Mouse (Mus musculus): Measurements from ENCODE around the gene Nrxn2. TPM values are rescaled to one million over a fixed set of nuclear protein-coding genes. Genes with fewer than 3 reads are reported as not detected.

Nrxn2 gene
- polyA plus RNA-seq, 1 experiment: 0.39 TPM

DNA sequence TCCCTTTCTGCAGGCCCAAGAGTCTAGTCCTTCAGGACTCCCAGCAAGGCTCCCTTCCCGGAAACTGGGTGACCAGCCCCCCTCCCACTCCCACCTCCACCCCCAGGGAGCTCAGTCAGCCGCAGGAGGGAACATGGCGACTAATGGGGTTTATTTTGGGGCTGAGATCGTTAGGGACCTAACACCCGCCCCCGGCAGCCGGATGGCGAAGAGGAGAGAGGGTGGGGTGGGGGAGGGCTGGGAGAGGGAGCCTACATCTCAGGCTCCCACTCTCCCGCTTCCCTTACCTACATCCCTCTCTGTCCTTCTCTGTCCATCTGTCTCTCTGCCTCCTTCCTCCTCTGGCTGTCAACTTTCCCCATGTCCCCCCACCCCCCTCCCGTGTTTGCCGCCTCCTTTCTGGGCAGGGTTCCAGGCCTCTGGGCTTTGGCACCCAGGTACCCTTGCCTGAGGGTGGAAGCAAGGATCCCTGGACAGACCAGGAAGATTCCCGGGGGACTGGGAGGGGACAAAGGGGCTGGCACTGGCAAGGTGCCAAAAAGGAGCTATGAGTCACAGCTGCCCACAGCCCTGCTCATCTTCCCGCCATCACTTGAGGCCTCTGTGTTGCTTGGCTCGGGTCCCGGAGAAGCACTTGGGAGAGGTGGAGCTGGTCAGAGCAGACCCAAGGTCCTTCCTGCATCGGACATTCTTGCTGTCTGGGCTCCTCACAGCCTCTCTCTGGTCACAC is 85.6 kb downstream of the Nrxn2 start:
- Histone ChIP-seq H3K4me1 (ENCODE audit: control insufficient read depth, insufficient read depth, low read length) (no peaks in the 10 kb centered on the region), H3K4me3 (ENCODE audit: insufficient read depth, low read length) (no peak overlapping the region), H3K27ac (ENCODE audit: insufficient read depth, low read length) (no peak overlapping the region)
- TF ChIP-seq POLR2A (IDR thresholded peaks at IDR 0.05; ENCODE audit: low read depth, low read length): no peak
- no peak for TF ChIP-seq CTCF (IDR thresholded peaks at IDR 0.05; ENCODE audit: borderline replicate concordance, insufficient read depth, low read length)

- no peaks in the 10 kb centered on the region for H3K4me1 ChIP-seq (ENCODE audit: control insufficient read depth, insufficient read depth, low read length)
- no peak overlapping the region for H3K4me3 ChIP-seq (ENCODE audit: insufficient read depth, low read length)
- H3K27ac ChIP-seq (ENCODE audit: insufficient read depth, low read length): no peak overlapping the region
- no peak for TF ChIP-seq CTCF (IDR thresholded peaks at IDR 0.05; ENCODE audit: borderline replicate concordance, insufficient read depth, low read length)
- no peak for TF ChIP-seq POLR2A (IDR thresholded peaks at IDR 0.05; ENCODE audit: low read depth, low read length)
Observed at GRCm38 (mm10) chr19:6504656-6505045, 86.1 kb downstream of the Nrxn2 start.

GRCm38 (mm10) chr19:6507393-6507792 is 88.9 kb downstream of the Nrxn2 start:
- TF ChIP-seq CTCF (IDR thresholded peaks at IDR 0.05; ENCODE audit: borderline replicate concordance, insufficient read depth, low read length) (no peak), POLR2A (IDR thresholded peaks at IDR 0.05; ENCODE audit: low read depth, low read length) (no peak)
- Histone ChIP-seq H3K4me1 (ENCODE audit: control insufficient read depth, insufficient read depth, low read length) (no peaks in the 10 kb centered on the region), H3K27ac (ENCODE audit: insufficient read depth, low read length) (no peak overlapping the region), H3K4me3 (ENCODE audit: insufficient read depth, low read length) (no peak overlapping the region)

DNA sequence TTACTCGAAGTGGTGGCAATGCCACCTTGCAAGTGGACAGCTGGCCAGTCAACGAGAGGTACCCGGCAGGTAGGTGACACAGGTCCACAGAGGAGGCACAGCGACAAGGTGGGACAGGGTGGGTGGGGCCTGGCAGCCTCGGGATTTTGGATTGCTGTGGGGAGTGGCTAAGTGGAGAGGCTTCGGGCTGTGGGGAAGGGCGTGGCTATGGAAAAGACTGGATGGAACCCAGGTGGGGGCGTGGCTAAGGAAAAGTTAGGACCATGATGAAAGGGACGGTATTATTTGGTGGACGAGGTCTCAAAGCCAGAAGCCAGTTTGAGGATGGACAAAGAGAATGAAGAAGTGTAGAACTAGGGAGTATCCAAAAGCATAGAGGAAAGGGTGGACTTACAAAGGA is 91.3 kb downstream of the Nrxn2 start:
- no peak for TF ChIP-seq POLR2A (IDR thresholded peaks at IDR 0.05; ENCODE audit: low read depth, low read length)
- no peak for TF ChIP-seq CTCF (IDR thresholded peaks at IDR 0.05; ENCODE audit: borderline replicate concordance, insufficient read depth, low read length)
- Histone ChIP-seq H3K27ac (ENCODE audit: insufficient read depth, low read length) (no peak overlapping the region), H3K4me1 (ENCODE audit: control insufficient read depth, insufficient read depth, low read length) (no peaks in the 10 kb centered on the region), H3K4me3 (ENCODE audit: insufficient read depth, low read length) (no peak overlapping the region)

DNA sequence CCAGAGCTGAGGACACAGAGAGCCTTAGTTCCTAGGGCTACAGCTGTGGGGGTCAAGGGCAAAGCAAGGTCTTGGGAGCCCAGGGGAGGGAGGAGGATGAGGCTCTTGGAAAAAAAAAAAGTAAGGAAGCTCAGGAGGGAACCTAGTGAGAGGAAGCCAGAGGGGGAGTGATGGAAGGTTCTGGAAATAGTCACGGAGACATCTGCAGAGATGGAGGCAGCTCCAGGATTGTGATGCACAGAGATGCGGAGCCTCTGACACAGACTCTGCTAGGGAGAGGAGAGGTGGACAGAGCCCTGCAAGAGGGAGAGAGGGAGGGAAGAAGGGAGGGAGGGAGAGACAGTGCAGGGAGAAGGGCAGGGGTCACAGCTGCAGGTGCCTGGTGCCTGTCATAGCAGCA is 92.0 kb downstream of the Nrxn2 start:
- Histone ChIP-seq H3K4me3 (ENCODE audit: insufficient read depth, low read length) (no peak overlapping the region), H3K27ac (ENCODE audit: insufficient read depth, low read length) (no peak overlapping the region), H3K4me1 (ENCODE audit: control insufficient read depth, insufficient read depth, low read length) (no peaks in the 10 kb centered on the region)
- TF ChIP-seq CTCF (IDR thresholded peaks at IDR 0.05; ENCODE audit: borderline replicate concordance, insufficient read depth, low read length): no peak
- TF ChIP-seq POLR2A (IDR thresholded peaks at IDR 0.05; ENCODE audit: low read depth, low read length): no peak

DNA sequence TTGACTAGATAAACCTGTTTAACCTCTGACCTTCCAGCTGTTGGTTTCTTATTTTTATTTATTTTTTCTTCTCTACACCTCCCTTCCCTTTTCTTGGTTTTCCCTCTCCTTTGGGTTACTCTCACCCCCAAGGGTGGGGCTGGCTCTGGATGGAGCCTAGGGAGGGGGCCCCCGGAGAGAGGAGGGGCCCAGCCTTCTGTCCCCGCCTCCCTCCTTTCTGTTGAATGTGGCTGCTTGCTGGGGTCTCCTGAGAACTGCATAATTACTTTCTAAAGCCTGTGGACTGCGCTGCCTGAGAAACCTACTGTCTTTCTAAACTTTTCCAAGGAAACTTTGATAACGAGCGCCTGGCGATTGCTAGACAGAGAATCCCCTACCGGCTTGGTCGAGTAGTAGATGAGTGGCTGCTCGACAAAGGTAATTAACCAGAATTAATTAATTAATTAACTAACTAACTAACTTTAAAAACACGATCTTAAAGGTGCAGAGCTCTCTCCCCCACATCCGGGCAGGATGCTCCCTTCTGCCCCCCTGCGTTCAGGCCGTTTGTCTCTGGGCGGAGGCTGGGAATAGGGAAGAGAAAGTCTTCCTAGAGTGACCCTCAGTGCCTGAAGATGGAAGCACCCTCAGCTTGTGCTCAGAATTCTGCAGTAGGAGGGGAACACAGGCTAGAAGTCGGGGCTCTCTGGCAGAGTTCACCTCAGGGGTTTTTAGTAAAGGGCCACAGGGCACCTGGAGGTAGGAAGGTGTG is 95.0 kb downstream of the Nrxn2 start:
- H3K27ac ChIP-seq (ENCODE audit: insufficient read depth, low read length): no peak overlapping the region
- TF ChIP-seq POLR2A (IDR thresholded peaks at IDR 0.05; ENCODE audit: low read depth, low read length) (no peak), CTCF (IDR thresholded peaks at IDR 0.05; ENCODE audit: borderline replicate concordance, insufficient read depth, low read length) (no peak)
- H3K4me1 ChIP-seq (ENCODE audit: control insufficient read depth, insufficient read depth, low read length): no peaks in the 10 kb centered on the region
- no peak overlapping the region for H3K4me3 ChIP-seq (ENCODE audit: insufficient read depth, low read length)

- H3K4me3 ChIP-seq (ENCODE audit: insufficient read depth, low read length): no peak overlapping the region
- H3K27ac ChIP-seq (ENCODE audit: insufficient read depth, low read length): no peak overlapping the region
- no peak for TF ChIP-seq CTCF (IDR thresholded peaks at IDR 0.05; ENCODE audit: borderline replicate concordance, insufficient read depth, low read length)
- no peak for TF ChIP-seq POLR2A (IDR thresholded peaks at IDR 0.05; ENCODE audit: low read depth, low read length)
- no peaks in the 10 kb centered on the region for H3K4me1 ChIP-seq (ENCODE audit: control insufficient read depth, insufficient read depth, low read length)
Observed at GRCm38 (mm10) chr19:6514940-6515339, 96.4 kb downstream of the Nrxn2 start.

GRCm38 (mm10) chr19:6515448-6515847 is 96.9 kb downstream of the Nrxn2 start:
- TF ChIP-seq CTCF (IDR thresholded peaks at IDR 0.05; ENCODE audit: borderline replicate concordance, insufficient read depth, low read length) (no peak), POLR2A (IDR thresholded peaks at IDR 0.05; ENCODE audit: low read depth, low read length) (no peak)
- Histone ChIP-seq H3K4me1 (ENCODE audit: control insufficient read depth, insufficient read depth, low read length) (no peaks in the 10 kb centered on the region), H3K27ac (ENCODE audit: insufficient read depth, low read length) (no peak overlapping the region), H3K4me3 (ENCODE audit: insufficient read depth, low read length) (no peak overlapping the region)

GRCm38 (mm10) chr19:6516153-6516552 is 97.6 kb downstream of the Nrxn2 start:
- no peaks in the 10 kb centered on the region for H3K4me1 ChIP-seq (ENCODE audit: control insufficient read depth, insufficient read depth, low read length)
- no peak overlapping the region for H3K4me3 ChIP-seq (ENCODE audit: insufficient read depth, low read length)
- TF ChIP-seq POLR2A (IDR thresholded peaks at IDR 0.05; ENCODE audit: low read depth, low read length): no peak
- no peak for TF ChIP-seq CTCF (IDR thresholded peaks at IDR 0.05; ENCODE audit: borderline replicate concordance, insufficient read depth, low read length)
- H3K27ac ChIP-seq (ENCODE audit: insufficient read depth, low read length): no peak overlapping the region

DNA sequence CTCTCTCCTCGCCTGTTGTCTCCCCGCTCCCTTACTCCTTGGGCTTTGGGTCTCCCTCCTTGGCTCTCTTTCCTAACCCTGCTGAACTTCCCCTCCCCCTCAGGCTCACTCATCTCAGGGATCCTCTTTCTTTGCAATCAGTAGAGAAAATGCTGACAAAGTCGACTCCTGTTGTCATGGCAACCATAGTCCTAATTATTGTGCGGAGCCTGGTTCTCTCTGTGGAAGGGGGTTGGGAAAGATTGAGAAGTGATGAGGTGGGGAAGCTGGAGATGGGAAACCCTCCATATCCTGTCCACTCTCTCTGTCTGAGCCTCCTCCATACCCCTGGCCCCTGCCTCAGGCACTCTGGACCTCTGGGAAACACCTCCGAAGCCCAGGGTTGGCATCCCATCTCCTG is 100.1 kb downstream of the Nrxn2 start:
- no peak overlapping the region for H3K27ac ChIP-seq (ENCODE audit: insufficient read depth, low read length)
- TF ChIP-seq CTCF (IDR thresholded peaks at IDR 0.05; ENCODE audit: borderline replicate concordance, insufficient read depth, low read length) (no peak), POLR2A (IDR thresholded peaks at IDR 0.05; ENCODE audit: low read depth, low read length) (no peak)

More for the DNA sequence above, 100.1 kb downstream of the Nrxn2 start:
- no peak overlapping the region for H3K4me3 ChIP-seq (ENCODE audit: insufficient read depth, low read length)
- H3K4me1 ChIP-seq (ENCODE audit: control insufficient read depth, insufficient read depth, low read length): no peaks in the 10 kb centered on the region

Data from embryonic fibroblast, embryonic 13.5 days (primary cell).